In the genomic region with DNA sequence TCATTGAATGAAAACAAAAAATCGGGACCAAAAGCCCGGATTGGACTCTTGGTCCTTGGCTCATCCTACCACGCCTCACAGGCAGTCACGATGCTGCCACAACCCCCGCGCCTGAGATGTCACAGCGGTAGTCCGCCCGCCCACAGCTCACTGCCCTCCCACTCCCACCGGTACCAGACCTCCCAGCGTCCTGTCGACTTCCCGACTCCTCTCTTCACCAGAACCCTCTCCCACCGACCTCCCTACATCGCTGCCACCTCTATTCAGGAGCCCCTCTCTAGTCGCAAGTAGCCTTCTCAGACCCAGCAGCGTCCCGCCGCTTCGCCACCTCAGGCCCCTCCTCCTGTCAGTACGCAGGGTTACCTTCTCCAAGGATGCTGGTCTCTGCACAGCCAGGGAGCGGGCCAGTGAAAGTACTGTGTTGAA, we compare ENCODE assay signal across 1 mouse cellular context.
TF ChIP-seq lines count a peak whose summit lies in the region.

No protein-coding gene starts in this region.

TF ChIP-seq in MEL, 35 proteins besides CTCF, POLR2A, EP300 and RAD21 (continued from another document):
- TF ChIP-seq ZNF384 (IDR thresholded peaks at IDR 0.05; ENCODE audit: low read depth, low read length): no peak
